Mouse (Mus musculus) left cerebral cortex, adult 2 months (tissue): ENCODE data around the gene Cntn6. TPM values are rescaled to one million over a fixed set of nuclear protein-coding genes. Genes with fewer than 3 reads are reported as not detected.

Experiments
- DNase-seq, 2 experiments: peaks; one replicate each; pipeline ENCODE4 v3.0.0; 2021 to 2022; ENCODE audit warnings: low spot score in 2 of 2, mixed read lengths in 1 of 2; ENCODE audit errors: extremely low spot score in 1 of 2
- H3K27ac ChIP-seq: fragments of 200-600 bp; 2 replicates; pipeline ENCODE4 v1.8.1; 2022
- H3K4me3 ChIP-seq: fragments of 200-600 bp; 2 replicates; pipeline ENCODE4 v1.8.1; 2022
- CTCF ChIP-seq: fragments of 200-600 bp; IDR thresholded peaks from 2 replicates; pipeline ENCODE4 v1.8.1; 2022; ENCODE audit warnings: antibody characterized with exemption, mild to moderate bottlenecking, moderate library complexity
- intact Hi-C: fragments of 180-260 bp; cut with DNase I; formaldehyde crosslinking; loops from one replicate; pipeline ENCODE4 v1.15.1; 2025
- total RNA-seq, 2 experiments: library from RNA; stranded (reverse); gene quantifications; 2 replicates each; pipeline ENCODE4 v1.2.3; 2021

Gene Cntn6
- total RNA-seq, 2 experiments from 2014 or later, result 19.4 to 20.6 TPM

- no peak for TF ChIP-seq CTCF
- no peak overlapping the region for H3K4me3 ChIP-seq
- intact Hi-C loops, result no loop called here
- H3K27ac ChIP-seq, result no peak overlapping the region
- no peak for DNase-seq
Observed at GRCm38 (mm10) chr6:104605214-104605613, 112.6 kb downstream of the Cntn6 start.

GRCm38 (mm10) chr6:104653518-104653917, 160.9 kb downstream of the Cntn6 start:
- H3K27ac ChIP-seq, result no peak overlapping the region
- no peak for DNase-seq
- intact Hi-C loops, result no loop called here
- TF ChIP-seq CTCF, result no peak
- no peak overlapping the region for H3K4me3 ChIP-seq

- intact Hi-C loops, result no loop called here
- no peak for DNase-seq
- Histone ChIP-seq H3K4me3 (no peak overlapping the region), H3K27ac (no peak overlapping the region)
- TF ChIP-seq CTCF, result no peak
Observed at GRCm38 (mm10) chr6:104668701-104669100, 176.1 kb downstream of the Cntn6 start.

GRCm38 (mm10) chr6:104674249-104674648, 181.7 kb downstream of the Cntn6 start:
- intact Hi-C loops, result no loop called here
- H3K4me3 ChIP-seq, result no peak overlapping the region
- no peak for DNase-seq
- H3K27ac ChIP-seq, result no peak overlapping the region
- no peak for TF ChIP-seq CTCF

- Histone ChIP-seq H3K4me3 (no peak overlapping the region), H3K27ac (no peak overlapping the region)
- no peak for DNase-seq
- TF ChIP-seq CTCF, result no peak
- intact Hi-C loops, result no loop called here
Observed at GRCm38 (mm10) chr6:104679809-104680495, 187.4 kb downstream of the Cntn6 start.

GRCm38 (mm10) chr6:104687980-104688379, 195.4 kb downstream of the Cntn6 start:
- Histone ChIP-seq H3K27ac (no peak overlapping the region), H3K4me3 (no peak overlapping the region)
- no peak for TF ChIP-seq CTCF
- no peak for DNase-seq
- intact Hi-C loops, result no loop called here

GRCm38 (mm10) chr6:104688439-104689125, 196.0 kb downstream of the Cntn6 start:
- no peak for DNase-seq
- intact Hi-C loops, result no loop called here
- Histone ChIP-seq H3K27ac (no peak overlapping the region), H3K4me3 (no peak overlapping the region)
- no peak for TF ChIP-seq CTCF

- no peak for TF ChIP-seq CTCF
- DNase-seq, result no peak
- intact Hi-C loops, result no loop called here
- Histone ChIP-seq H3K27ac (no peak overlapping the region), H3K4me3 (no peak overlapping the region)
Observed at GRCm38 (mm10) chr6:104728571-104728970, 236.0 kb downstream of the Cntn6 start.

GRCm38 (mm10) chr6:104734256-104734655, 241.7 kb downstream of the Cntn6 start:
- intact Hi-C loops, result no loop called here
- no peak for TF ChIP-seq CTCF
- no peak for DNase-seq
- no peak overlapping the region for H3K27ac ChIP-seq
- no peak overlapping the region for H3K4me3 ChIP-seq

- intact Hi-C loops, result no loop called here
- DNase-seq, result no peak
- no peak for TF ChIP-seq CTCF
- no peak overlapping the region for H3K4me3 ChIP-seq
- no peak overlapping the region for H3K27ac ChIP-seq
Observed at GRCm38 (mm10) chr6:104738999-104739398, 246.4 kb downstream of the Cntn6 start.

GRCm38 (mm10) chr6:104758125-104758524, 265.5 kb downstream of the Cntn6 start:
- Histone ChIP-seq H3K27ac (no peak overlapping the region), H3K4me3 (no peak overlapping the region)
- TF ChIP-seq CTCF, result no peak
- intact Hi-C loops, result no loop called here
- DNase-seq, result no peak

- intact Hi-C loops, result loop anchor here (10.0 kb wide), 1 partner anchor 266 kb away; the partner anchor contains the start of gene Cntn6
- H3K4me3 ChIP-seq, result no peak overlapping the region
- no peak for TF ChIP-seq CTCF
- no peak for DNase-seq
- no peak overlapping the region; the same call in 1 of the 2 replicates for H3K27ac ChIP-seq
Observed at GRCm38 (mm10) chr6:104761226-104761625, 268.6 kb downstream of the Cntn6 start.

- intact Hi-C loops, result no loop called here
- Histone ChIP-seq H3K4me3 (no peak overlapping the region), H3K27ac (no peak overlapping the region)
- no peak for TF ChIP-seq CTCF
- DNase-seq, result no peak
Observed at GRCm38 (mm10) chr6:104783891-104784290, 291.3 kb downstream of the Cntn6 start.
